Comparison of ENCODE assay signal across 8 mouse cellular contexts in genomic region chr7:19629361-19629734, GRCm38 (mm10). TPM values are rescaled to one million over a fixed set of nuclear protein-coding genes. Genes with fewer than 3 reads are reported as not detected.
A peak's percentile ranks its signal among the peaks of the same experiment; 100 is the strongest.
DNase-seq lines count a peak whose midpoint lies in the region; ATAC-seq and TF ChIP-seq lines count a peak whose summit lies in the region.

TSS of gene Relb (minus strand) at chr7:19629438.

- ATAC-seq in cerebellum, adult (ENCODE audit: insufficient number of reproducible peaks, low FRiP score, low TSS enrichment) = 0 out of 2 replicates have a peak, but pooled peaks have one; percentile 11
- peak; percentile 78 for ATAC-seq in forebrain, embryonic 14.5 days
- peak; percentile 48 for ATAC-seq in liver, embryonic 16.5 days (ENCODE audit: low read depth)
- peak; percentile 79 for ATAC-seq in neural tube, embryonic 12.5 days (ENCODE audit: low FRiP score, low read depth)
- ATAC-seq in stomach, postnatal 0 days (ENCODE audit: low FRiP score, low TSS enrichment) = peak; percentile 41

- peaks cover 25% of the 10 kb centered on the region for H3K36me3 ChIP-seq in forebrain, embryonic 14.5 days (ENCODE audit: control insufficient read depth, insufficient read depth, low read length)
- H3K36me3 ChIP-seq in liver, embryonic 16.5 days (ENCODE audit: control insufficient read depth, insufficient read depth) = peaks cover 5% of the 10 kb centered on the region
- H3K36me3 ChIP-seq in neural tube, embryonic 12.5 days = peaks cover 25% of the 10 kb centered on the region
- H3K36me3 ChIP-seq in stomach, postnatal 0 days (ENCODE audit: control insufficient read depth, insufficient read depth, low read length) = peaks cover 11% of the 10 kb centered on the region

- peak within 1 kb of the TSS; percentile 98 for H3K4me2 ChIP-seq in forebrain, embryonic 14.5 days (ENCODE audit: low read length)
- peak within 1 kb of the TSS; percentile 99 for H3K4me2 ChIP-seq in liver, embryonic 16.5 days (ENCODE audit: low read depth, low read length)
- H3K4me2 ChIP-seq in neural tube, embryonic 12.5 days (replicated peaks) = peak within 1 kb of the TSS; percentile 97
- H3K4me2 ChIP-seq in stomach, postnatal 0 days (replicated peaks; ENCODE audit: low read depth) = peak within 1 kb of the TSS; percentile 98

- H3K27me3 ChIP-seq in forebrain, embryonic 14.5 days (replicated peaks; ENCODE audit: control insufficient read depth, insufficient read depth, low read length) = no peaks in the 10 kb centered on the region
- H3K27me3 ChIP-seq in liver, embryonic 16.5 days (ENCODE audit: control insufficient read depth, insufficient read depth, low read depth, low read length) = no peaks in the 10 kb centered on the region
- no peaks in the 10 kb centered on the region for H3K27me3 ChIP-seq in neural tube, embryonic 12.5 days (replicated peaks)
- no peaks in the 10 kb centered on the region for H3K27me3 ChIP-seq in stomach, postnatal 0 days (ENCODE audit: control insufficient read depth, insufficient read depth, low read length)

- peak within 1 kb of the TSS; percentile 67 for H3K4me3 ChIP-seq in forebrain, embryonic 14.5 days (ENCODE audit: low read depth, low read length)
- peak within 1 kb of the TSS; percentile 75 for H3K4me3 ChIP-seq in liver, embryonic 16.5 days (ENCODE audit: low read depth, low read length)
- peak within 1 kb of the TSS; percentile 76 for H3K4me3 ChIP-seq in neural tube, embryonic 12.5 days
- peak within 1 kb of the TSS; percentile 87 for H3K4me3 ChIP-seq in stomach, postnatal 0 days (ENCODE audit: low read depth, low read length)

- H3K4me1 ChIP-seq in forebrain, embryonic 14.5 days (ENCODE audit: control insufficient read depth, insufficient read depth, low read length) = peaks cover 2% of the 10 kb centered on the region; the same call in 1 of the 2 replicates
- H3K4me1 ChIP-seq in liver, embryonic 16.5 days (ENCODE audit: control insufficient read depth, low read depth, low read length) = peaks cover 39% of the 10 kb centered on the region
- no peaks in the 10 kb centered on the region; the same call in 1 of the 2 replicates for H3K4me1 ChIP-seq in neural tube, embryonic 12.5 days
- no peaks in the 10 kb centered on the region for H3K4me1 ChIP-seq in stomach, postnatal 0 days (replicated peaks; ENCODE audit: control insufficient read depth, insufficient read depth)

- intact Hi-C loops in heart, postnatal 10 days (cut with DNase I) = no loop called here

- DNase-seq in ES-CJ7 (ENCODE audit: low read depth, low spot score) = peak; percentile 86
- peak; percentile 95 for DNase-seq in forebrain, embryonic 14.5 days (ENCODE audit: low spot score)
- DNase-seq in heart, postnatal 10 days = peak; percentile 92 to 94
- DNase-seq in large intestine, adult 2 months (ENCODE audit: low read depth, low spot score) = no peak
- peak; percentile 91 for DNase-seq in stomach, postnatal 0 days (ENCODE audit: low spot score)

- no peak for TF ChIP-seq EP300 in stomach, postnatal 0 days (optimal IDR thresholded peaks at IDR 0.05)

- no peaks in the 10 kb centered on the region for H3K9me3 ChIP-seq in forebrain, embryonic 14.5 days (replicated peaks; ENCODE audit: control insufficient read depth, low read length)
- H3K9me3 ChIP-seq in liver, embryonic 16.5 days (replicated peaks; ENCODE audit: control insufficient read depth, low read length) = no peaks in the 10 kb centered on the region
- H3K9me3 ChIP-seq in neural tube, embryonic 12.5 days = no peaks in the 10 kb centered on the region
- H3K9me3 ChIP-seq in stomach, postnatal 0 days (ENCODE audit: control insufficient read depth, low read length) = no peaks in the 10 kb centered on the region

- WGBS in forebrain, embryonic 14.5 days = 2% methylated on average over 36 of the region's 41 CpGs
- under 1% methylated on average over 40 of the region's 41 CpGs for WGBS in large intestine, adult 2 months
- WGBS in liver, embryonic 16.5 days (ENCODE audit: insufficient replicate concordance) = under 1% methylated on average over 39 of the region's 41 CpGs
- WGBS in neural tube, embryonic 12.5 days = under 1% methylated on average over 28 of the region's 41 CpGs
- WGBS in stomach, postnatal 0 days = under 1% methylated on average over 32 of the region's 41 CpGs

- peak within 1 kb of the TSS; percentile 52; the same call in 1 of the 2 replicates for H3K9ac ChIP-seq in forebrain, embryonic 14.5 days (ENCODE audit: low read length)
- H3K9ac ChIP-seq in liver, embryonic 16.5 days (ENCODE audit: low read depth, low read length) = peak within 1 kb of the TSS; percentile 67
- H3K9ac ChIP-seq in neural tube, embryonic 12.5 days = peak within 1 kb of the TSS; percentile 47
- peak within 1 kb of the TSS; percentile 68 for H3K9ac ChIP-seq in stomach, postnatal 0 days (ENCODE audit: low read length)

- H3K27ac ChIP-seq in forebrain, embryonic 14.5 days (ENCODE audit: low read depth, low read length) = peak within 1 kb of the TSS; percentile 56; the same call in 1 of the 2 replicates
- H3K27ac ChIP-seq in liver, embryonic 16.5 days (ENCODE audit: low read length) = peak within 1 kb of the TSS; percentile 85
- no peak within 1 kb of the TSS for H3K27ac ChIP-seq in neural tube, embryonic 12.5 days
- peak within 1 kb of the TSS; percentile 91 for H3K27ac ChIP-seq in stomach, postnatal 0 days (replicated peaks)

- no peak for TF ChIP-seq CTCF in stomach, postnatal 0 days (IDR thresholded peaks at IDR 0.05; ENCODE audit: low read depth)

RNA-seq across cellular contexts. Expression of gene Relb, which starts in this region (rescaled TPM):
- 2.8 and 3.0 TPM in 2 replicates for polyA plus RNA-seq in forebrain, embryonic 14.5 days (2014; fragmentation: Nextera tagmentation; extraction: Ambion mirVana)
- total RNA-seq in heart, postnatal 10 days (2021) = 10 to 100 TPM in 1 of 2 experiments, 1 to 10 TPM in 1; 9.4 to 12.0 TPM
- polyA plus RNA-seq in large intestine, adult 2 months (2012; rRNA removed) = 76.0 and 88.5 TPM in 2 replicates
- 1.5 and 1.7 TPM in 2 replicates for polyA plus RNA-seq in liver, embryonic 16.5 days (2015; fragmentation: Nextera tagmentation; extraction: Ambion mirVana)
- 4.9 and 5.8 TPM in 2 replicates for polyA plus RNA-seq in neural tube, embryonic 12.5 days (2016; fragmentation: Nextera tagmentation; extraction: Ambion mirVana)
- polyA plus RNA-seq in stomach, postnatal 0 days (2015; fragmentation: Nextera tagmentation; extraction: Ambion mirVana) = 7.3 and 8.7 TPM in 2 replicates

Comparison
In these comparisons a context has a peak if more than half of its experiments do, and no peak if none do; other contexts are left out.
1. ATAC-seq: peak in every context shown above with its lines; median percentile 79 in neural tube, embryonic 12.5 days; 78 in forebrain, embryonic 14.5 days; 48 in liver, embryonic 16.5 days; 41 in stomach, postnatal 0 days; 11 in cerebellum, adult.